Mouse (Mus musculus) olfactory bulb, adult 2 months (tissue): ENCODE results near the gene Ptk7.

Experiments
- CTCF ChIP-seq: fragments of 200-500 bp; IDR thresholded peaks from 2 replicates; pipeline ENCODE4 v1.5.1; 2012; ENCODE audit warnings: low read depth, mild to moderate bottlenecking, low read length, moderate library complexity; ENCODE audit not compliant: insufficient read depth
- POLR2A ChIP-seq: fragments of 200-500 bp; IDR thresholded peaks from 2 replicates; pipeline ENCODE4 v1.6.1; 2012; ENCODE audit warnings: mild to moderate bottlenecking, low read depth, low read length, moderate library complexity; ENCODE audit not compliant: insufficient read depth

DNA sequence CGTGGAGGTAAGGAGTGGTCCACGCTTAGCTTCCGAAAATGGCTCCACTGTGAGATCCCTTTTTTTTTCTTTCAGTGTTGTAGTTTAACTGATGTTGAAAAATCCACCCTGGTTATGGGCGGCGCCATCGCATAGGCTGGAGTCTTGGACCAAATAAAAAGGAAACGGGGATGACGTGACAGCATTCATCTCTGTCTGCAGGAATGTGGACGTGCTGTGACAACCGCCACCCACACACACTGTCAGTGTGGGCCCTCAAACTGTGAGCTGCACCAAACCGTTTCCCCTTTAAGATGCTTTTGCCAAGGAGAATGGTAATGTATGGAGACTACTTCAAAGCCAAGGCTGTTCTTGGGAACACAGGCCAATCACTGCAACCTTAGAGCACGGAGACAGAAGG is 23.3 kb downstream of the Ptk7 start:
- TF ChIP-seq CTCF (no peak), POLR2A (no peak)
